Mouse (Mus musculus) liver, embryonic 12.5 days (tissue): ENCODE results near the gene Vps26a. TPM values are rescaled to one million over a fixed set of nuclear protein-coding genes. Genes with fewer than 3 reads are reported as not detected.
A peak's percentile ranks its signal among the peaks of the same experiment; 100 is the strongest.

Experiments
- ATAC-seq: fragments of 200-750 bp; cut with Nextera tagmentation; 2 replicates; pipeline ENCODE4 v1.8.0; 2017; ENCODE audit warnings: moderate number of reproducible peaks, mild to moderate bottlenecking, moderate library complexity
- H3K27ac ChIP-seq: fragments of 300-500 bp; sonication (generic); 2 replicates; pipeline ENCODE4 v1.5.1; 2016; ENCODE audit warnings: mild to moderate bottlenecking
- H3K27me3 ChIP-seq: fragments of 300-500 bp; sonication (generic); replicated peaks from 2 replicates; pipeline ENCODE4 v1.6.1; 2016; ENCODE audit warnings: mild to moderate bottlenecking, moderate library complexity
- H3K36me3 ChIP-seq: fragments of 300-500 bp; sonication (generic); 2 replicates; pipeline ENCODE4 v1.6.1; 2016; ENCODE audit warnings: mild to moderate bottlenecking, moderate library complexity
- H3K4me1 ChIP-seq: fragments of 300-500 bp; sonication (generic); 2 replicates; pipeline ENCODE4 v1.6.1; 2016
- H3K4me2 ChIP-seq: fragments of 300-500 bp; sonication (generic); 2 replicates; pipeline ENCODE4 v1.6.1; 2016; ENCODE audit warnings: mild to moderate bottlenecking, moderate library complexity
- H3K4me3 ChIP-seq: fragments of 300-500 bp; sonication (generic); 2 replicates; pipeline ENCODE4 v1.5.1; 2016; ENCODE audit warnings: mild to moderate bottlenecking, moderate library complexity
- H3K9ac ChIP-seq: fragments of 300-500 bp; sonication (generic); 2 replicates; pipeline ENCODE4 v1.6.1; 2016; ENCODE audit warnings: mild to moderate bottlenecking, moderate library complexity
- H3K9me3 ChIP-seq: fragments of 300-500 bp; sonication (generic); replicated peaks from 2 replicates; pipeline ENCODE4 v1.6.1; 2016; ENCODE audit warnings: mild to moderate bottlenecking, moderate library complexity
- WGBS: fragments of 180-500 bp; shearing (Covaris S2); methylation state at CpG from one replicate; pipeline ENCODE4 v1.1.7; 2016; ENCODE audit not compliant: insufficient replicate concordance; 5-methylcytosine and 5-hydroxymethylcytosine counted together
- polyA plus RNA-seq: library from polyadenylated mRNA; unstranded; fragments of >200 nt; fragmentation: Nextera tagmentation; extraction: Ambion mirVana; gene quantifications from 2 replicates; pipeline ENCODE4 v1.2.1, GENCODE M21; 2016

Vps26a gene
- polyA plus RNA-seq, 1 experiment from 2014 or later, result 59.8 TPM

- ATAC-seq, result peak; percentile 80
- H3K4me2 ChIP-seq, result peak within 1 kb of the TSS; percentile 76
- H3K36me3 ChIP-seq, result peaks cover 50% of the 10 kb centered on the region
- peak within 1 kb of the TSS; percentile 100 for H3K4me3 ChIP-seq
- H3K9ac ChIP-seq, result peak within 1 kb of the TSS; percentile 97
- 1% methylated on average over 73 of the region's 73 CpGs for WGBS
- H3K27ac ChIP-seq, result peak within 1 kb of the TSS; percentile 85
- H3K9me3 ChIP-seq, result no peaks in the 10 kb centered on the region
- H3K4me1 ChIP-seq, result peaks cover 37% of the 10 kb centered on the region
- H3K27me3 ChIP-seq, result no peaks in the 10 kb centered on the region
These were observed 37.0 kb downstream of the Vps26a start, which contains the start of the genes 4930507D05Rik and Supv3l1 for GRCm38 (mm10) chr10:62449364-62450279. 4930507D05Rik (plus strand) TSS chr10:62449489. Supv3l1 (minus strand) TSS chr10:62449738.

GRCm38 (mm10) chr10:62430427-62430826 lies 56.2 kb downstream of the Vps26a start:
- Histone ChIP-seq H3K4me2 (no peak overlapping the region), H3K4me1 (0 out of 2 replicates have a peak, but pooled peaks cover 2% of the 10 kb centered on the region), H3K27ac (no peak overlapping the region), H3K36me3 (peaks cover 79% of the 10 kb centered on the region), H3K9ac (no peak overlapping the region), H3K9me3 (no peaks in the 10 kb centered on the region), H3K27me3 (no peaks in the 10 kb centered on the region), H3K4me3 (no peak overlapping the region)
- 83% methylated on average over 5 of the region's 5 CpGs for WGBS
- ATAC-seq, result no peak

- Histone ChIP-seq H3K9ac (no peak overlapping the region), H3K4me3 (no peak overlapping the region), H3K4me2 (no peak overlapping the region), H3K27me3 (no peaks in the 10 kb centered on the region), H3K4me1 (peaks cover 13% of the 10 kb centered on the region), H3K9me3 (no peaks in the 10 kb centered on the region), H3K36me3 (peaks cover 28% of the 10 kb centered on the region), H3K27ac (peak overlapping the region; percentile 53; the same call in 1 of the 2 replicates)
- ATAC-seq, result 0 out of 2 replicates have a peak, but pooled peaks have one; percentile 19
- WGBS, result 53% methylated on average over 9 of the region's 9 CpGs
These were observed 61.3 kb downstream of the Vps26a start for GRCm38 (mm10) chr10:62425081-62425871.

GRCm38 (mm10) chr10:62422255-62422654 lies 64.3 kb downstream of the Vps26a start, which contains the start of gene Hkdc1:
Hkdc1 (minus strand) TSS chr10:62422491.
- Histone ChIP-seq H3K9me3 (no peaks in the 10 kb centered on the region), H3K4me1 (peaks cover 13% of the 10 kb centered on the region), H3K4me2 (peak within 1 kb of the TSS; percentile 35), H3K27ac (no peak within 1 kb of the TSS), H3K36me3 (no peaks in the 10 kb centered on the region), H3K4me3 (peak within 1 kb of the TSS; percentile 15; the same call in 1 of the 2 replicates), H3K27me3 (0 out of 2 replicates have a peak, but pooled peaks cover 7% of the 10 kb centered on the region), H3K9ac (no peak within 1 kb of the TSS)
- peak; percentile 38; the same call in 1 of the 2 replicates for ATAC-seq
- WGBS, result 50% methylated on average over 15 of the region's 15 CpGs

GRCm38 (mm10) chr10:62421127-62421526 lies 65.5 kb downstream of the Vps26a start:
- Histone ChIP-seq H3K9me3 (no peaks in the 10 kb centered on the region), H3K27me3 (0 out of 2 replicates have a peak, but pooled peaks cover 8% of the 10 kb centered on the region), H3K36me3 (no peaks in the 10 kb centered on the region), H3K4me3 (peak overlapping the region; percentile 4; the same call in 1 of the 2 replicates), H3K27ac (no peak overlapping the region), H3K4me1 (peaks cover 13% of the 10 kb centered on the region), H3K4me2 (peak overlapping the region; percentile 35), H3K9ac (no peak overlapping the region)
- ATAC-seq, result no peak
- 74% methylated on average over 3 of the region's 3 CpGs for WGBS

GRCm38 (mm10) chr10:62420399-62420798 lies 66.2 kb downstream of the Vps26a start:
- Histone ChIP-seq H3K27me3 (0 out of 2 replicates have a peak, but pooled peaks cover 8% of the 10 kb centered on the region), H3K9ac (no peak overlapping the region), H3K4me1 (peaks cover 16% of the 10 kb centered on the region), H3K9me3 (no peaks in the 10 kb centered on the region), H3K36me3 (no peaks in the 10 kb centered on the region), H3K4me3 (no peak overlapping the region), H3K4me2 (peak overlapping the region; percentile 35), H3K27ac (no peak overlapping the region)
- ATAC-seq, result no peak
- WGBS, result 51% methylated on average over 6 of the region's 6 CpGs

GRCm38 (mm10) chr10:62419422-62419821 lies 67.2 kb downstream of the Vps26a start:
- Histone ChIP-seq H3K4me3 (no peak overlapping the region), H3K27me3 (0 out of 2 replicates have a peak, but pooled peaks cover 8% of the 10 kb centered on the region), H3K4me1 (peaks cover 9% of the 10 kb centered on the region; the same call in 1 of the 2 replicates), H3K9me3 (no peaks in the 10 kb centered on the region), H3K4me2 (no peak overlapping the region), H3K9ac (no peak overlapping the region), H3K36me3 (no peaks in the 10 kb centered on the region), H3K27ac (no peak overlapping the region)
- 69% methylated on average over 5 of the region's 5 CpGs for WGBS
- ATAC-seq, result no peak

- Histone ChIP-seq H3K27ac (no peak overlapping the region), H3K4me2 (no peak overlapping the region), H3K36me3 (no peaks in the 10 kb centered on the region), H3K9ac (no peak overlapping the region), H3K27me3 (0 out of 2 replicates have a peak, but pooled peaks cover 8% of the 10 kb centered on the region), H3K4me1 (peaks cover 6% of the 10 kb centered on the region; the same call in 1 of the 2 replicates), H3K9me3 (no peaks in the 10 kb centered on the region), H3K4me3 (no peak overlapping the region)
- 73% methylated on average over 7 of the region's 7 CpGs for WGBS
- ATAC-seq, result no peak
These were observed 67.7 kb downstream of the Vps26a start for GRCm38 (mm10) chr10:62418831-62419356.

GRCm38 (mm10) chr10:62413606-62413982 lies 73.0 kb downstream of the Vps26a start:
- no peaks in the 10 kb centered on the region for H3K36me3 ChIP-seq
- no peak overlapping the region for H3K9ac ChIP-seq
- H3K4me2 ChIP-seq, result peak overlapping the region; percentile 22
- H3K9me3 ChIP-seq, result no peaks in the 10 kb centered on the region
- H3K4me1 ChIP-seq, result peaks cover 22% of the 10 kb centered on the region
- ATAC-seq, result peak; percentile 41; the same call in 1 of the 2 replicates
- no peak overlapping the region for H3K27ac ChIP-seq
- H3K4me3 ChIP-seq, result no peak overlapping the region
- peaks cover 20% of the 10 kb centered on the region for H3K27me3 ChIP-seq
- 5% methylated on average over 4 of the region's 4 CpGs for WGBS

GRCm38 (mm10) chr10:62412906-62413605 lies 73.5 kb downstream of the Vps26a start:
- no peaks in the 10 kb centered on the region for H3K9me3 ChIP-seq
- H3K36me3 ChIP-seq, result no peaks in the 10 kb centered on the region
- H3K9ac ChIP-seq, result no peak overlapping the region
- peak; percentile 20; the same call in 1 of the 2 replicates for ATAC-seq
- H3K4me3 ChIP-seq, result no peak overlapping the region
- H3K27me3 ChIP-seq, result peaks cover 20% of the 10 kb centered on the region
- H3K4me2 ChIP-seq, result peak overlapping the region; percentile 22
- WGBS, result 8% methylated on average over 8 of the region's 8 CpGs
- H3K27ac ChIP-seq, result no peak overlapping the region
- peaks cover 22% of the 10 kb centered on the region for H3K4me1 ChIP-seq
